Mouse (Mus musculus) skeletal muscle tissue, postnatal 0 days (tissue): ENCODE data around the gene Ccdc13. TPM values are rescaled to one million over a fixed set of nuclear protein-coding genes. Genes with fewer than 3 reads are reported as not detected.

Experiments
- polyA plus RNA-seq: library from polyadenylated mRNA; unstranded; fragments of >200 nt; fragmentation: Nextera tagmentation; extraction: Ambion mirVana; gene quantifications from 2 replicates; pipeline ENCODE4 v1.2.1, GENCODE M21; 2015

The Ccdc13 gene
- polyA plus RNA-seq, result 0.15 and 0.24 TPM in 2 replicates

DNA sequence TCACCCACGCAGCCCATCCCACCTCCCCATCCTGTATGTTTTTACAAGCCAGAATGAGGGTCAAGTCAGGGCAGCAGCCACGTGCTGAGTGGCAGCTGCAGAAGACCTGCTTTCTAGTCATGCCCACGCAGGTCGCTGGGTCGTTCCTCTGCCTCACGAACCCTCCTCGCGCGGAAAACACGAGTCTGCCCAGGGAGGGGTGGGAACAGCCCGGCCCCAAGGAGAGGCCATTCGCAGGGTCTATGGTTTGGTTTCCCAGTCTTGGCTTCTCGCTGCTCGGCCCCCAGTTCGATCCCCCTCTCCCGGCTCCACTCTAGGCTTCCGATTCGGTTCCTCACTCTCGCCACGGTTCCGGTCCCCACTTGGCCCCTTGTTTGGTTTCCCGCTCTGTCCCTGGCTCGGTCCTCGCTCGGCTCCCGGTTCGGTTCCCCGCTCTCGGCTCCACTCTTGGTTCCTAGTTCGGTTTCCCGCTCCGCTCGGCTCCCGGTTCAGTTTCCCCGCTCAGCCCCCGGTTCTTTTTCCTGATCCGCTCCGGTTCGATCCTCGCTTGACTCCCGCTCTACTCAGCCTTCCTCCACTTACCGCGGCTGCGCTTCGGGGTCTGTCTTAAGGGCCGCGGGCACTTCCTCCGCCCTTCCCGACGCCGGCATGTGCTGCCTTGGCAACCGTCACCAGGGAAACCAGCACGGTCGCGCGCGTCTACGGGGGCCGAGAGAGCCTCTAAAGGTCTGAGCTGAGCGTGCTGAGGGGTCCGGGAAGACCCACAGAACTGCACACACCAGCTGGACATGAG lies at the start of gene Ccdc13:
Gene Ccdc13, minus strand, starts transcription at position 633 of the 793 bp plus-strand sequence.

DNA sequence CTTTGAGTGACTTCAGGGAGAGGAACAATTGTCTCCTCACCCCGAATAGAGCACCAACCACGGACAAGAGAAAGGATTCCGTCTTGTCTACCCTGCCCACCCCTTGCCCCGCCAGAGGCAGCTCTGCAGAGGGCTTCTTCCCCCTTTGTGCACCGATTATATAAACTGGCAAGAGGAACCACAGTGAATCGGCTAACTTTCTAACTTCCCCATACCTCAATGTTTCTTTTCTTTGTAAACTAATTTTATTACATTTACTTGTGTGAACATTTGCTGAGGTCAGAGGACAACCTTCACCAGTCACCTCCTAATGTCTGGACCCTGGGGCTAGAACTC lies 18.9 kb upstream of the Ccdc13 start, which contains the start of gene Higd1a:
Gene Higd1a, minus strand, starts transcription at position 210 of the 336 bp plus-strand sequence.

DNA sequence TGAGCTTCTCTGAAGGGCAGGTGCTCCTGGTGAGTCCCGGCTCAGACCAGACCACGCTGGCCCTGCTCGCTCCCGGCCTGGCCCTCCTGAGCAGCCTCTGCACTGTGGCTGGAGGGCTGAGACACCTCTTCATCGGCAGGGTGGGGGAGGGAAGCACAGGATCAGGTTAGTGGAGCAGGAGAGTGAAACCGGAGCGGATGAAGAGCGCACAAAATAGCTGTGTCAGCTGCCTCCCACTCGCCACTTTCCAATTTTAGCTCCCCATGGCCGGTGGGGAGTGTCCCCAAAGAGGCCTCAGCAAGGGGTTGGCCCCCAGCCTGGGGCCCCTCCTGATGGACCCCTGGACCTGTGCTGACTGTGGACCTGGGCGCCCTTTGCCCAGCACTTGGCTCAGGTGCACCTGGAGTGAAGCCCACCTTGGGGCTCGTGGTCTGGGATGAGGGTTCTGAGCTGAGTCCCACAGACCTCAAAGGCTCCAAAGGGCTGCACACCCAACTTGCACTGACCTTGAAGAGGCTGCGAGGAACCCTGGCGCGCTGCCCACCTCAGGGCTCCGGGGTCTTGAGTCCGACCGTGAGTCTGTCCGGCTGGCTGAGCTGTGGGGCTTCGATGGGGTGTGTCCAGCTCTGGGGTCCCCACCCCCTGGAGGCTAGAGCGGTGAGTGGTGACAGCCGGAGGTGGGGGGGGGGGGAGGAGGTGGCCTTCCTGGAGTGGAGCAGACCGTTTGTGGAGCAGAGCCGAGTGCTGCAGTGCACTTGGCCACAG lies 47.3 kb downstream of the Ccdc13 start, which contains the start of gene Hhatl:
Gene Hhatl, minus strand, starts transcription at position 751 of the 765 bp plus-strand sequence.

DNA sequence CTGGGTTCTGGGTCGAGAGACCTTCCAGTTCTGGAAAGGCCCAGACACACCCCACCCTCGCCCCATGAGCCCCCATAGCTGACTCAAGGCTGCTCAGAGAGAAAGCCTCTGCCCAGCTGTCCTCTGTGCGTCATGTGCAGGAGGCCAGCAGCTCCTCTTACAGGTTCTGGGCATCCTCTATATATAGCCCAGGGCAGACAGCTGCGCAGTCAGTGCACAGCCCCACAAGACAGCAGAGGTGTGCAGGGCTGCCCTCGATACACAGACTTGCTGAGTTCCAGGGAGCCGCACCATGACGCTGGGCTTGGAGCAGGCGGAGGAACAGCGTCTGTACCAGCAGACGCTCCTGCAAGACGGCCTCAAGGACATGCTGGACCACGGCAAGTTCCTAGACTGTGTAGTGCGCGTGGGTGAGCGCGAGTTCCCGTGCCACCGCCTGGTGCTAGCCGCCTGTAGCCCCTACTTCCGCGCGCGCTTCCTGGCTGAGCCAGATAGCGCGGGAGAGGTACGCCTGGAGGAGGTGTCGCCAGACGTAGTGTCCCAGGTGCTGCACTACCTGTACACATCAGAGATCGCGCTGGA lies 61.7 kb downstream of the Ccdc13 start, which contains the start of gene Klhl40:
Gene Klhl40, plus strand, starts transcription at position 124 of the 582 bp plus-strand sequence.

DNA sequence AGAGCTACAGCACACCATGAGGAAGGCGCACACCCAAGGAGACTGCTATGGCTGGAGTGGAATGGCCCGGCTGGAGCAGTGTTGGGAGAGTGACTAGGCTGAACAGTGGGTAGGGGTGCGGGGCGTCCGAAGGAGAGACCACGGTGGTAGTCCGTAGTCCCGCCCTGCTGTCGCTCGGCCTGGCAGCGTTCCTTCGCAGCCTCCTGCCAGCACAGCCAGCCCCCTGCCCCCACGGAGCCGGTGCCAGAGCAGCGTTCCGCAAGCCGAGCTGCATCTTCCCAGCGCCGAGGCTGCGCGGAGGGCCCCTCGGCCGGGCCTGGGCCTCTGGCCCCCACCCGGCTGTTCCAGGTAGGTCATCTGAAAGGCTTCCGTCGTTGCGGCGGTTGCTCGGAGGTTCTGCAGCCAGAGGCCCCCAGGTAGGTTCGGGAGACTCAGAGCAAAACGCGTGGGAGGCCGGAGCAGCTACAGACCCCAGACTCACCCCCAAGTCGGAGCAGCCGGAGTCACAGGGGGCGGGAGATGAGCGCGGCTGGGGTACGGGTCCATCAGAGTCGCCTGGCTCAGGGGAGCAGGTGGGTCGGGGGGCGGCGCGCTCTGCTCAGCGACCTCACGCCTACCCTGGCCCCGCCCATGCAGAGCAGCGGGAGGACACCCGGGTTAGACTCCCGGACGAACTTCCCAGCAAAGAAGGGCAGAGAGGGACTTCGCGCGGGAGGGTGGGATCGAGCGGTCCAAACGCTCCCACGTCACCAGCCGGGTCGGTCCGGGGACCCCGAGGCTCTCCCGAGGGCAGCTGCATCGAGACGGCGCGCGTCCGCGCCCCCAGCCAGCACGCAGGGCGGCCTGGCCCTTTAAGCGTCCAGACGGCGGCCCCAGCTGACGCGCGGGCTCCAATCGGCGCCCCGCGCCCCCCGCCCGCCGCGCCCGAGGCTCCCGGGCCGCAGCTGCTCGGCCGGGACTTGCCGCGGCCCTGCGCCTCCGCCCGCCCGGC lies 79.9 kb downstream of the Ccdc13 start, which contains the start of gene Zfp651:
Gene Zfp651, plus strand, starts transcription at position 240 of the 991 bp plus-strand sequence.

Other genes with a start within 250 kb of the Ccdc13 start
- 1.00 and 1.4 TPM in 2 replicates for gene Lyzl4, start 197.4 kb downstream of the Ccdc13 start, polyA plus RNA-seq
- 0.14 and 0.16 TPM in 2 replicates for gene Vipr1, start 196.7 kb downstream of the Ccdc13 start, polyA plus RNA-seq
- 4.2 and 5.4 TPM in 2 replicates for gene Sec22c, start 134.0 kb downstream of the Ccdc13 start, polyA plus RNA-seq
- gene Ss18l2, start 129.1 kb downstream of the Ccdc13 start, polyA plus RNA-seq, result 236 and 265 TPM in 2 replicates
- 32.3 and 33.4 TPM in 2 replicates for gene Nktr, start 120.3 kb downstream of the Ccdc13 start, polyA plus RNA-seq
- gene Zfp651, start 80.1 kb downstream of the Ccdc13 start, polyA plus RNA-seq, result 22.4 and 24.3 TPM in 2 replicates
- gene Klhl40, start 61.9 kb downstream of the Ccdc13 start, polyA plus RNA-seq, result 224 and 241 TPM in 2 replicates
- gene Hhatl, start 47.0 kb downstream of the Ccdc13 start, polyA plus RNA-seq, result 103 and 119 TPM in 2 replicates
- 168 and 184 TPM in 2 replicates for gene Higd1a, start 18.9 kb upstream of the Ccdc13 start, polyA plus RNA-seq
- gene Ackr2, start 58.9 kb upstream of the Ccdc13 start, polyA plus RNA-seq, result 0.37 and 0.45 TPM in 2 replicates
- not detected in 2 replicates for gene Cyp8b1, start 76.8 kb upstream of the Ccdc13 start, polyA plus RNA-seq
- gene Fam198a, start 111.5 kb upstream of the Ccdc13 start, polyA plus RNA-seq, result 3.4 and 4.4 TPM in 2 replicates
- 7.0 and 7.8 TPM in 2 replicates for gene Pomgnt2, start 157.6 kb upstream of the Ccdc13 start, polyA plus RNA-seq